Mouse (Mus musculus) thymus, adult 2 months (tissue): Measurements from ENCODE around the gene Tmem138.

ENCODE experiments used
- CTCF ChIP-seq: fragments of 200-500 bp; IDR thresholded peaks from 2 replicates; pipeline ENCODE4 v1.5.1; 2012; ENCODE audit warnings: mild to moderate bottlenecking, control low read depth, low read length, moderate library complexity, borderline replicate concordance; ENCODE audit not compliant: control insufficient read depth, poor library complexity, insufficient read depth; ENCODE audit errors: extremely low read depth
- POLR2A ChIP-seq: fragments of 200-500 bp; IDR thresholded peaks from 2 replicates; pipeline ENCODE4 v1.6.1; 2012; ENCODE audit warnings: mild to moderate bottlenecking, low read length, control low read depth, moderate library complexity; ENCODE audit not compliant: control insufficient read depth, poor library complexity, insufficient read depth; ENCODE audit errors: extremely low read depth

- TF ChIP-seq CTCF (no peak), POLR2A (no peak)
These were observed 14.8 kb downstream of the Tmem138 start for GRCm38 (mm10) chr19:10562351-10562750.
